Mouse (Mus musculus): ENCODE results near the gene Trpm8. TPM values are rescaled to one million over a fixed set of nuclear protein-coding genes. Genes with fewer than 3 reads are reported as not detected.
A peak's percentile ranks its signal among the peaks of the same experiment; 100 is the strongest.

Trpm8 gene
- total and polyA plus RNA-seq, 3 experiments = not detected

GRCm38 (mm10) chr1:88264869-88265240 lies 12.6 kb upstream of the Trpm8 start:
- DNase-seq = peak; percentile 49

GRCm38 (mm10) chr1:88266123-88266522 lies 11.3 kb upstream of the Trpm8 start:
- peak; percentile 2 for DNase-seq

- DNase-seq = no peak
Observed at GRCm38 (mm10) chr1:88267489-88267888, 10.0 kb upstream of the Trpm8 start.

GRCm38 (mm10) chr1:88268070-88268469 lies 9.4 kb upstream of the Trpm8 start:
- peak; percentile 49 for DNase-seq

- peak; percentile 19 for DNase-seq
Observed at GRCm38 (mm10) chr1:88269539-88270309, 7.7 kb upstream of the Trpm8 start.

GRCm38 (mm10) chr1:88272851-88273250 lies 4.6 kb upstream of the Trpm8 start:
- no peak for DNase-seq

- DNase-seq = no peak
Observed at GRCm38 (mm10) chr1:88273326-88273725, 4.1 kb upstream of the Trpm8 start.

GRCm38 (mm10) chr1:88273832-88274231 lies 3.6 kb upstream of the Trpm8 start:
- DNase-seq = no peak

- DNase-seq = no peak
Observed at GRCm38 (mm10) chr1:88274371-88275077, 2.9 kb upstream of the Trpm8 start.

- DNase-seq = no peak
Observed at GRCm38 (mm10) chr1:88275078-88275680, 2.3 kb upstream of the Trpm8 start.

- DNase-seq = no peak
Observed at GRCm38 (mm10) chr1:88275698-88276523, 1.6 kb upstream of the Trpm8 start.

GRCm38 (mm10) chr1:88276524-88277097 lies 850 bp upstream of the Trpm8 start:
- DNase-seq = no peak

GRCm38 (mm10) chr1:88277818-88278511 lies 504 bp downstream of the Trpm8 start:
- no peak for DNase-seq

- peak; percentile 58 for DNase-seq
Observed at GRCm38 (mm10) chr1:88279111-88280005, 1.9 kb downstream of the Trpm8 start.

GRCm38 (mm10) chr1:88280006-88280690 lies 2.7 kb downstream of the Trpm8 start:
- no peak for DNase-seq

GRCm38 (mm10) chr1:88282301-88282700 lies 4.8 kb downstream of the Trpm8 start:
- no peak for DNase-seq

GRCm38 (mm10) chr1:88283376-88284227 lies 6.1 kb downstream of the Trpm8 start:
- DNase-seq = no peak

- DNase-seq = no peak
Observed at GRCm38 (mm10) chr1:88284228-88284945, 6.9 kb downstream of the Trpm8 start.

Measured in adrenal gland, adult 2 months (tissue).